ENCODE assay signal across 21 mouse cellular contexts in genomic region chr6:88054081-88054835, GRCm38 (mm10). TPM values are rescaled to one million over a fixed set of nuclear protein-coding genes. Genes with fewer than 3 reads are reported as not detected.
DNase-seq lines count a peak whose midpoint lies in the region; ATAC-seq and TF ChIP-seq lines count a peak whose summit lies in the region.
"Had no signal": no experiment of that assay in that cellular context is flagged by ENCODE, and none has a peak within 500 bp of the region (broad histone marks: within the 10 kb centered on the region; RNA-seq: fewer than 3 reads in every experiment).

No protein-coding gene starts in this region.

- intact Hi-C loops in gastrocnemius, adult 2 months (cut with DNase I): no loop called here

- no peak for DNase-seq in gastrocnemius, adult 2 months
- no peak for DNase-seq in gastrocnemius, postnatal 10 days
- DNase-seq in lung, adult 2 months: no peak
- no peak for DNase-seq in retina, postnatal 1 day
- DNase-seq: adrenal gland, postnatal 25 days; cerebellum, adult 18-20 months; cerebellum, postnatal 25 days; embryo, embryonic 11 days; gastrocnemius, postnatal 14 days had no signal

- TF ChIP-seq CTCF in gastrocnemius, adult 2 months (IDR thresholded peaks at IDR 0.05): no peak
- TF ChIP-seq CTCF in lung, adult 2 months (IDR thresholded peaks at IDR 0.05; ENCODE audit: insufficient read depth, low read length): no peak

- H3K79me2 ChIP-seq in macrophage (ENCODE audit: inconsistent target): no peaks in the 10 kb centered on the region

- no peak overlapping the region for H3K4me2 ChIP-seq in lung, embryonic 16.5 days (ENCODE audit: low read depth, low read length)
- no peak overlapping the region for H3K4me2 ChIP-seq in forebrain, embryonic 13.5 days
- H3K4me2 ChIP-seq: limb, embryonic 12.5 days; midbrain, embryonic 15.5 days; stomach, embryonic 15.5 days had no signal

- no peaks in the 10 kb centered on the region for H3K27me3 ChIP-seq in lung, embryonic 16.5 days (ENCODE audit: control insufficient read depth, insufficient read depth, low read depth, low read length)
- peaks cover 43% of the 10 kb centered on the region for H3K27me3 ChIP-seq in forebrain, embryonic 13.5 days
- H3K27me3 ChIP-seq: Patski; stomach, embryonic 15.5 days had no signal

- H3K9ac ChIP-seq in lung, embryonic 16.5 days (ENCODE audit: low read length): no peak overlapping the region
- H3K9ac ChIP-seq in forebrain, embryonic 13.5 days: no peak overlapping the region
- H3K9ac ChIP-seq: limb, embryonic 12.5 days; liver, embryonic 14.5 days; midbrain, embryonic 15.5 days; stomach, embryonic 15.5 days had no signal

- peaks cover 7% of the 10 kb centered on the region; the same call in 1 of the 2 replicates for H3K4me1 ChIP-seq in lung, embryonic 16.5 days (replicated peaks; ENCODE audit: control insufficient read depth, insufficient read depth, low read length)
- H3K4me1 ChIP-seq in lung, adult 2 months (ENCODE audit: control insufficient read depth, insufficient read depth, low read length): peaks cover 11% of the 10 kb centered on the region
- H3K4me1 ChIP-seq in forebrain, embryonic 13.5 days: no peaks in the 10 kb centered on the region
- H3K4me1 ChIP-seq: forebrain, embryonic 10.5 days; limb, embryonic 12.5 days; midbrain, embryonic 15.5 days had no signal

- 42% methylated on average over 9 of the region's 9 CpGs for WGBS in lung, embryonic 16.5 days
- WGBS in lung, adult 2 months: 64% methylated on average over 9 of the region's 9 CpGs
- 74% methylated on average over 7 of the region's 9 CpGs for WGBS in macrophage (ENCODE audit: missing documents)
- 70% methylated on average over 9 of the region's 9 CpGs for WGBS in forebrain, embryonic 13.5 days

- peak; percentile 49; the same call in 1 of the 2 replicates for ATAC-seq in lung, embryonic 16.5 days (ENCODE audit: low read depth)
- ATAC-seq in forebrain, embryonic 13.5 days: no peak
- ATAC-seq: CD4-positive, CD25-positive, alpha-beta regulatory T cell, adult 4 months; hindbrain, embryonic 16.5 days; midbrain, embryonic 15.5 days; Patski had no signal

- H3K36me3 ChIP-seq in lung, embryonic 16.5 days (ENCODE audit: control insufficient read depth, insufficient read depth, low read length): no peaks in the 10 kb centered on the region
- no peaks in the 10 kb centered on the region for H3K36me3 ChIP-seq in macrophage (ENCODE audit: inconsistent target)
- H3K36me3 ChIP-seq in forebrain, embryonic 13.5 days (ENCODE audit: poor library complexity, severe bottlenecking): no peaks in the 10 kb centered on the region
- H3K36me3 ChIP-seq: forebrain, embryonic 10.5 days; limb, embryonic 12.5 days; midbrain, embryonic 15.5 days; stomach, embryonic 15.5 days had no signal

- TF ChIP-seq POLR2A in lung, adult 2 months (IDR thresholded peaks at IDR 0.05; ENCODE audit: borderline replicate concordance, extremely low read depth, low read depth, low read length): no peak

- H3K4me3 ChIP-seq in gastrocnemius, adult 2 months: no peak overlapping the region
- H3K4me3 ChIP-seq in lung, embryonic 16.5 days (ENCODE audit: low read length): no peak overlapping the region
- no peak overlapping the region for H3K4me3 ChIP-seq in lung, adult 2 months (replicated peaks; ENCODE audit: extremely low read depth, low read depth, low read length)
- no peak overlapping the region for H3K4me3 ChIP-seq in macrophage (ENCODE audit: inconsistent target)
- H3K4me3 ChIP-seq in forebrain, embryonic 13.5 days: no peak overlapping the region
- H3K4me3 ChIP-seq: forebrain, embryonic 10.5 days; limb, embryonic 12.5 days; midbrain, embryonic 15.5 days; myocyte; stomach, embryonic 15.5 days had no signal

- H3K9me3 ChIP-seq in lung, embryonic 16.5 days (ENCODE audit: control insufficient read depth, low read length): no peaks in the 10 kb centered on the region
- H3K9me3 ChIP-seq in forebrain, embryonic 13.5 days (replicated peaks): no peaks in the 10 kb centered on the region
- H3K9me3 ChIP-seq: forebrain, embryonic 10.5 days; limb, embryonic 12.5 days; midbrain, embryonic 15.5 days; stomach, embryonic 15.5 days had no signal

- peak overlapping the region; percentile 28; the same call in 1 of the 2 replicates for H3K27ac ChIP-seq in gastrocnemius, adult 2 months
- H3K27ac ChIP-seq in lung, embryonic 16.5 days (ENCODE audit: low read length): no peak overlapping the region
- H3K27ac ChIP-seq in macrophage: peak overlapping the region; percentile 51
- no peak overlapping the region for H3K27ac ChIP-seq in forebrain, embryonic 13.5 days
- H3K27ac ChIP-seq: forebrain, embryonic 10.5 days; limb, embryonic 12.5 days; liver, embryonic 14.5 days; midbrain, embryonic 15.5 days; stomach, embryonic 15.5 days had no signal

RNA-seq across cellular contexts. Expression of gene Rab7, which starts 9.2 kb away (rescaled TPM):
- 100 to 1,000 TPM; 320 to 401 TPM for total RNA-seq in gastrocnemius, adult 2 months (2021)
- 100 to 1,000 TPM; 186 to 187 TPM for total RNA-seq in gastrocnemius, postnatal 10 days (2021)
- polyA plus RNA-seq in lung, embryonic 16.5 days (2015; fragmentation: Nextera tagmentation; extraction: Ambion mirVana): 220 and 223 TPM in 2 replicates
- 160 and 241 TPM in 2 replicates for polyA plus RNA-seq in lung, adult 2 months (2012; rRNA removed)
- 100 to 1,000 TPM in 9 of 26 experiments, 10 to 100 TPM in 17; 55.1 to 151 (median 86.4) TPM for total RNA-seq in macrophage (2018; cell fraction: chromatin; rRNA removed)
- 100 to 1,000 TPM; 423 to 668 (median 547) TPM for total RNA-seq in macrophage (2018; cell fraction: cytosol; rRNA removed)
- 100 to 1,000 TPM; 147 to 373 (median 239) TPM for total RNA-seq in macrophage (2018; cell fraction: nucleus; rRNA removed)
- 571 to 1,341 TPM (median 733 TPM) in 3 replicates for polyA plus RNA-seq in macrophage (2018)
- 233 and 248 TPM in 2 replicates for polyA plus RNA-seq in forebrain, embryonic 13.5 days (2015; fragmentation: Nextera tagmentation; extraction: Ambion mirVana)

RNA-seq across cellular contexts. Expression of gene Rpn1, which starts 30.0 kb away (rescaled TPM):
- total RNA-seq in gastrocnemius, adult 2 months (2021): 10 to 100 TPM; 75.9 to 83.2 TPM
- 10 to 100 TPM; 77.3 to 95.7 TPM for total RNA-seq in gastrocnemius, postnatal 10 days (2021)
- 382 and 419 TPM in 2 replicates for polyA plus RNA-seq in lung, embryonic 16.5 days (2015; fragmentation: Nextera tagmentation; extraction: Ambion mirVana)
- 127 and 179 TPM in 2 replicates for polyA plus RNA-seq in lung, adult 2 months (2012; rRNA removed)
- total RNA-seq in macrophage (2018; cell fraction: chromatin; rRNA removed): 10 to 100 TPM in 25 of 26 experiments, 1 to 10 TPM in 1; 9.7 to 53.5 (median 26.6) TPM
- 100 to 1,000 TPM in 4 of 26 experiments, 10 to 100 TPM in 22; 48.9 to 117 (median 81.0) TPM for total RNA-seq in macrophage (2018; cell fraction: cytosol; rRNA removed)
- 100 to 1,000 TPM in 15 of 26 experiments, 10 to 100 TPM in 11; 23.6 to 218 (median 102) TPM for total RNA-seq in macrophage (2018; cell fraction: nucleus; rRNA removed)
- polyA plus RNA-seq in macrophage (2018): 109 to 177 TPM (median 163 TPM) in 3 replicates
- 212 and 246 TPM in 2 replicates for polyA plus RNA-seq in forebrain, embryonic 13.5 days (2015; fragmentation: Nextera tagmentation; extraction: Ambion mirVana)

Comparison
In these comparisons a context has a peak if more than half of its experiments do, and no peak if none do; other contexts are left out.
1. H3K27ac ChIP-seq: peak in gastrocnemius, adult 2 months (single experiment) and macrophage (single experiment); none in lung, embryonic 16.5 days (single experiment) and forebrain, embryonic 13.5 days (single experiment).